Mouse (Mus musculus): ENCODE results near the gene Srd5a1.

- TF ChIP-seq POLR2A (IDR thresholded peaks at IDR 0.05; ENCODE audit: low read depth, low read length) (no peak), CTCF (IDR thresholded peaks at IDR 0.05; ENCODE audit: extremely low read depth, insufficient read length, insufficient replicate concordance, low read depth, low read length) (no peak)
These were observed 75.2 kb downstream of the Srd5a1 start for GRCm38 (mm10) chr13:69536021-69536420.

All from small intestine, adult 2 months (tissue).